Mouse (Mus musculus) forebrain, postnatal 0 days (tissue): ENCODE data around the gene Pdk4. TPM values are rescaled to one million over a fixed set of nuclear protein-coding genes. Genes with fewer than 3 reads are reported as not detected.

ENCODE experiments used
- ATAC-seq: fragments of 200-750 bp; cut with Nextera tagmentation; 2 replicates; pipeline ENCODE4 v1.8.0; 2017; ENCODE audit warnings: mild to moderate bottlenecking, moderate library complexity
- DNase-seq: peaks from one replicate; pipeline ENCODE4 v3.0.0-alpha.2; 2015
- H3K27ac ChIP-seq: fragments of 300-500 bp; sonication (generic); 2 replicates; pipeline ENCODE4 v1.5.1; 2014; ENCODE audit warnings: low read depth, mild to moderate bottlenecking, antibody characterized with exemption, low read length, moderate library complexity, mixed read lengths
- H3K27me3 ChIP-seq: fragments of 300-500 bp; sonication (generic); 2 replicates; pipeline ENCODE4 v1.6.1; 2014; ENCODE audit warnings: mild to moderate bottlenecking, low read length, mixed read lengths; ENCODE audit not compliant: insufficient read depth
- H3K36me3 ChIP-seq: fragments of 300-500 bp; sonication (generic); 2 replicates; pipeline ENCODE4 v1.6.1; 2014; ENCODE audit warnings: mild to moderate bottlenecking, moderate library complexity; ENCODE audit not compliant: insufficient read depth
- H3K4me1 ChIP-seq: fragments of 300-500 bp; sonication (generic); 2 replicates; pipeline ENCODE4 v1.6.1; 2014; ENCODE audit warnings: antibody characterized with exemption; ENCODE audit not compliant: insufficient read depth
- H3K4me2 ChIP-seq: fragments of 300-500 bp; sonication (generic); 2 replicates; pipeline ENCODE4 v1.6.1; 2014; ENCODE audit warnings: low read depth, mild to moderate bottlenecking, moderate library complexity
- H3K4me3 ChIP-seq: fragments of 300-500 bp; sonication (generic); 2 replicates; pipeline ENCODE4 v1.5.1; 2014; ENCODE audit warnings: low read depth, low read length, mixed read lengths
- H3K9ac ChIP-seq: fragments of 300-500 bp; sonication (generic); 2 replicates; pipeline ENCODE4 v1.6.1; 2014; ENCODE audit warnings: mild to moderate bottlenecking
- H3K9me3 ChIP-seq: fragments of 300-500 bp; sonication (generic); 2 replicates; pipeline ENCODE4 v1.6.1; 2016; ENCODE audit warnings: low read length
- CTCF ChIP-seq: sonication (generic); IDR thresholded peaks from 2 replicates; pipeline ENCODE4 v1.5.1; 2016; ENCODE audit warnings: antibody characterized with exemption, control low read depth, low read depth
- WGBS: fragments of 180-500 bp; shearing (Covaris S2); extraction: QIAGEN DNeasy Blood & Tissue Kit; methylation state at CpG from one replicate; pipeline ENCODE4 v1.1.7; 2014; 5-methylcytosine and 5-hydroxymethylcytosine counted together
- polyA plus RNA-seq: library from polyadenylated mRNA; unstranded; fragments of >200 nt; fragmentation: Nextera tagmentation; extraction: Ambion mirVana; gene quantifications from 2 replicates; pipeline ENCODE4 v1.2.1, GENCODE M21; 2015
- total RNA-seq: library from RNA; depleted of rRNA; stranded (reverse); fragments of >200 nt; gene quantifications from 2 replicates; pipeline ENCODE4 v1.2.3, GENCODE M21; 2014; rRNA removed

Gene Pdk4
- total and polyA plus RNA-seq, 2 experiments from 2014 or later: 3.0 to 3.2 TPM

DNA sequence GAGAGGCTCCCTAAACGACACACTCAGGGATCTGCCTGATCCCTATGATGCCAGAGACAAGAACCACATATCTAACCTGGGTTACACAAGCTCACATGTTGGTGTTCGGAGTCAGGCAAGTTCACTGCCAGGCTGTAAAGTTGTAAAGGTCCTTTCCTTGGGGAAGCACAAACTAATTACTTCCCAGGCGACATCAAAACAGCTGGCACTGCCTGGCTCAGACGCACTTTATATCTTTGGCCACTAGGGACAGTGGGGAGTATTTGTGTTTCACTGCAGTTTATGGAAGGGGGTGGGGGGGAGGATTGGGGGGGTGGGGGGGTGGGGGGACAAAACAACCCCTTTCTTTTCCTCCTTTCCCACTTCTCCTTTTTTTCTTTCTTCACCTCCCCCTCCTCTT, 58.4 kb downstream of the Pdk4 start:
- H3K4me1 ChIP-seq: peaks cover 2% of the 10 kb centered on the region; the same call in 1 of the 2 replicates
- ATAC-seq (no peak), DNase-seq (peak; percentile 6)
- no peak overlapping the region for H3K27ac ChIP-seq
- no peaks in the 10 kb centered on the region for H3K36me3 ChIP-seq
- no peak overlapping the region for H3K9ac ChIP-seq
- peaks cover 4% of the 10 kb centered on the region; the same call in 1 of the 2 replicates for H3K27me3 ChIP-seq
- no peak overlapping the region for H3K4me2 ChIP-seq
- WGBS: 44% methylated on average over 4 of the region's 4 CpGs
- peak; percentile 43 for TF ChIP-seq CTCF
- H3K9me3 ChIP-seq: no peaks in the 10 kb centered on the region
- no peak overlapping the region for H3K4me3 ChIP-seq

DNA sequence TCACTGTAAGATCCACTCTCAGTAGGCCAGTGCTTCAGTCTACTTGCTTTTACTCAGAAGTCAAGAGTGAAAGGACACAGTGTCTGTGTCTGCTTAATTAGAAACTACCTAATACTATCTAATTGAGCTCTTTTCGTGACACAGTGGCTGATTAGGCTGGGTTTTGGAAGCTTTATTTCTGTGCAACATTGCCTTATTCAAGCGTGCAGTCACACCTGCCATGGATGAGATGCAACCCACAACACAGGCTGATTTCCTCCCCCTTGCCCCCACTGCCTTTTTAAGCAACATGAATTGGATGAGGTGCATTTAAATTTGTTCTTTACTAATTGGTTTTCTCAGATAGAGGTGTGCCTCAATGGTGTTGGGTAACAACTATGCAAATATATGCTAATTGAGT, 62.2 kb downstream of the Pdk4 start:
- ATAC-seq (peak; percentile 43; the same call in 1 of the 2 replicates), DNase-seq (no peak)
- no peaks in the 10 kb centered on the region for H3K9me3 ChIP-seq
- no peaks in the 10 kb centered on the region for H3K36me3 ChIP-seq
- 23% methylated on average over 2 of the region's 2 CpGs for WGBS
- H3K27me3 ChIP-seq: peaks cover 4% of the 10 kb centered on the region; the same call in 1 of the 2 replicates
- no peak overlapping the region for H3K9ac ChIP-seq
- no peak for TF ChIP-seq CTCF
- H3K27ac ChIP-seq: no peak overlapping the region
- H3K4me1 ChIP-seq: no peaks in the 10 kb centered on the region
- H3K4me3 ChIP-seq: no peak overlapping the region
- no peak overlapping the region for H3K4me2 ChIP-seq

Other genes starting within 250 kb of the Pdk4 start
- gene Pon3, start 240.0 kb downstream of the Pdk4 start, total RNA-seq: 1.5 and 3.9 TPM in 2 replicates
- gene Pon3, start 240.0 kb downstream of the Pdk4 start, polyA plus RNA-seq: 3.0 and 4.7 TPM in 2 replicates
- gene Pon2, start 197.9 kb downstream of the Pdk4 start, total RNA-seq: 14.7 and 16.8 TPM in 2 replicates
- 12.8 and 29.1 TPM in 2 replicates for gene Pon2, start 197.9 kb downstream of the Pdk4 start, polyA plus RNA-seq
- gene Asb4, start 112.9 kb downstream of the Pdk4 start, total RNA-seq: 7.5 and 16.3 TPM in 2 replicates
- 5.9 and 10.5 TPM in 2 replicates for gene Asb4, start 112.9 kb downstream of the Pdk4 start, polyA plus RNA-seq
- gene Dync1i1, start 229.3 kb upstream of the Pdk4 start, total RNA-seq: 132 and 172 TPM in 2 replicates
- 134 and 193 TPM in 2 replicates for gene Dync1i1, start 229.3 kb upstream of the Pdk4 start, polyA plus RNA-seq